Mouse (Mus musculus) myocyte (in vitro differentiated cells): ENCODE measurements around the gene Gemin6. TPM values are rescaled to one million over a fixed set of nuclear protein-coding genes. Genes with fewer than 3 reads are reported as not detected.

Experiments
- H3K27me3 ChIP-seq: one replicate; pipeline ENCODE4 v1.6.1; 2011; ENCODE audit not compliant: control insufficient read depth, insufficient read depth, insufficient read length
- H3K36me3 ChIP-seq: one replicate; pipeline ENCODE4 v1.6.1; 2011; ENCODE audit not compliant: control insufficient read depth, insufficient read depth
- H3K4me2 ChIP-seq: one replicate; pipeline ENCODE4 v1.6.1; 2011; ENCODE audit warnings: low read depth, control low read depth
- H3K4me3 ChIP-seq: one replicate; pipeline ENCODE4 v1.5.1; 2011; ENCODE audit warnings: mild to moderate bottlenecking, control low read depth, moderate library complexity
- H3K79me2 ChIP-seq: one replicate; pipeline ENCODE4 v1.6.1; 2011; ENCODE audit not compliant: control insufficient read depth, insufficient read depth
- H3ac ChIP-seq: one replicate; pipeline ENCODE4 v1.6.1; 2011; ENCODE audit not compliant: control insufficient read depth, insufficient read length
- CEBPB ChIP-seq: IDR thresholded peaks from 2 replicates; pipeline ENCODE4 v1.6.1; 2011; ENCODE audit warnings: mild to moderate bottlenecking, moderate library complexity; ENCODE audit not compliant: poor library complexity, insufficient read depth, severe bottlenecking
- E2F4 ChIP-seq: IDR thresholded peaks from one replicate; pipeline ENCODE4 v1.6.1; 2011; ENCODE audit warnings: mild to moderate bottlenecking, control low read depth, moderate library complexity; ENCODE audit not compliant: insufficient read depth
- MAX ChIP-seq: IDR thresholded peaks from one replicate; pipeline ENCODE4 v1.6.1; 2011; ENCODE audit warnings: low read depth, mild to moderate bottlenecking, control low read depth
- MYOD1 ChIP-seq, 3 experiments: IDR thresholded peaks; one replicate each; pipeline ENCODE4 v1.6.1; 2011; ENCODE audit warnings: control low read depth in 2 of 3, low read depth in 2 of 3, mild to moderate bottlenecking in 2 of 3, moderate library complexity in 1 of 3; ENCODE audit not compliant: insufficient read length in 2 of 3, control insufficient read depth in 1 of 3
- MYOG ChIP-seq, 3 experiments: IDR thresholded peaks; one replicate each; pipeline ENCODE4 v1.6.1; 2011; ENCODE audit warnings: control low read depth in 2 of 3, low read depth in 2 of 3, mild to moderate bottlenecking in 2 of 3; ENCODE audit not compliant: insufficient read length in 2 of 3, control insufficient read depth in 1 of 3, insufficient read depth in 1 of 3
- POLR2A ChIP-seq: IDR thresholded peaks from one replicate; pipeline ENCODE4 v1.6.1; 2011; ENCODE audit warnings: low read depth, mild to moderate bottlenecking, control low read depth, moderate library complexity; ENCODE audit not compliant: insufficient read length
- POLR2AphosphoS2 ChIP-seq: IDR thresholded peaks from one replicate; pipeline ENCODE4 v1.6.1; 2011; ENCODE audit warnings: low read depth, control low read depth; ENCODE audit not compliant: insufficient read length
- REST ChIP-seq: IDR thresholded peaks from one replicate; pipeline ENCODE4 v1.6.1; 2011; ENCODE audit warnings: mild to moderate bottlenecking, control low read depth, moderate library complexity; ENCODE audit not compliant: insufficient read depth, insufficient read length
- SRF ChIP-seq: IDR thresholded peaks from one replicate; pipeline ENCODE4 v1.6.1; 2011; ENCODE audit warnings: low read depth; ENCODE audit not compliant: control insufficient read depth, insufficient read length
- TCF12 ChIP-seq: IDR thresholded peaks from one replicate; pipeline ENCODE4 v1.6.1; 2011; ENCODE audit warnings: mild to moderate bottlenecking, control low read depth; ENCODE audit not compliant: poor library complexity, insufficient read depth, severe bottlenecking
- TCF3 ChIP-seq: IDR thresholded peaks from one replicate; pipeline ENCODE4 v1.6.1; 2011; ENCODE audit warnings: low read depth, control low read depth; ENCODE audit not compliant: insufficient read length
- USF1 ChIP-seq: IDR thresholded peaks from one replicate; pipeline ENCODE4 v1.6.1; 2011; ENCODE audit warnings: low read depth, mild to moderate bottlenecking, control low read depth, moderate library complexity
- polyA plus RNA-seq: library from polyadenylated mRNA; unstranded; fragments of >200 nt; fragmentation: generic; extraction: Trizol; gene quantifications from one replicate; pipeline ENCODE4 v1.2.1, GENCODE M21; 2012; ENCODE audit warnings: missing spikeins

Gemin6 gene
- polyA plus RNA-seq, 1 experiment: 6.5 TPM

- H3K79me2 ChIP-seq: no peaks in the 10 kb centered on the region
- no peak overlapping the region for H3ac ChIP-seq
- no peaks in the 10 kb centered on the region for H3K27me3 ChIP-seq
- H3K4me3 ChIP-seq: no peak overlapping the region
- TF ChIP-seq USF1: peak; percentile 44
- no peak for TF ChIP-seq TCF12
- TF ChIP-seq MYOD1 (IDR thresholded peaks at IDR 0.05; ENCODE audit: control insufficient read depth in 1 of 3, insufficient read length in 2 of 3, low read depth in 2 of 3): peak in 1 of 3 experiments; percentile 39
- TF ChIP-seq MAX: peak; percentile 62
- no peaks in the 10 kb centered on the region for H3K36me3 ChIP-seq
- H3K4me2 ChIP-seq: no peak overlapping the region
Observed at GRCm38 (mm10) chr17:80179959-80180358, 44.3 kb upstream of the Gemin6 start.

- TF ChIP-seq USF1 (no peak), SRF (no peak), MYOG (IDR thresholded peaks at IDR 0.05; ENCODE audit: control insufficient read depth in 1 of 3, insufficient read depth in 1 of 3, insufficient read length in 2 of 3, low read depth in 2 of 3) (no peak), TCF3 (no peak)
- Histone ChIP-seq H3K4me2 (no peak overlapping the region), H3ac (no peak overlapping the region)
Observed at GRCm38 (mm10) chr17:80180468-80180867, 43.8 kb upstream of the Gemin6 start.

GRCm38 (mm10) chr17:80183615-80184014, 40.6 kb upstream of the Gemin6 start:
- Histone ChIP-seq H3K36me3 (no peaks in the 10 kb centered on the region), H3K27me3 (no peaks in the 10 kb centered on the region), H3K4me3 (no peak overlapping the region), H3K79me2 (no peaks in the 10 kb centered on the region), H3K4me2 (no peak overlapping the region), H3ac (no peak overlapping the region)
- TF ChIP-seq MYOG (IDR thresholded peaks at IDR 0.05; ENCODE audit: control insufficient read depth in 1 of 3, insufficient read depth in 1 of 3, insufficient read length in 2 of 3, low read depth in 2 of 3): no peak
- no peak for TF ChIP-seq MYOD1 (IDR thresholded peaks at IDR 0.05; ENCODE audit: control insufficient read depth in 1 of 3, insufficient read length in 2 of 3, low read depth in 2 of 3)
- no peak for TF ChIP-seq TCF3
- no peak for TF ChIP-seq E2F4
- no peak for TF ChIP-seq CEBPB
- no peak for TF ChIP-seq POLR2AphosphoS2
- no peak for TF ChIP-seq TCF12
- no peak for TF ChIP-seq REST
- TF ChIP-seq MAX: no peak
- TF ChIP-seq POLR2A: no peak
- TF ChIP-seq SRF: no peak
- no peak for TF ChIP-seq USF1

More at GRCm38 (mm10) chr17:80180468-80180867, 43.8 kb upstream of the Gemin6 start:
- Histone ChIP-seq H3K79me2 (no peaks in the 10 kb centered on the region), H3K27me3 (no peaks in the 10 kb centered on the region), H3K36me3 (no peaks in the 10 kb centered on the region), H3K4me3 (no peak overlapping the region)

- no peak overlapping the region for H3K4me2 ChIP-seq
- H3ac ChIP-seq: no peak overlapping the region
- TF ChIP-seq TCF12 (no peak), POLR2AphosphoS2 (no peak), MYOG (IDR thresholded peaks at IDR 0.05; ENCODE audit: control insufficient read depth in 1 of 3, insufficient read depth in 1 of 3, insufficient read length in 2 of 3, low read depth in 2 of 3) (no peak), CEBPB (no peak), POLR2A (no peak), TCF3 (no peak), MYOD1 (IDR thresholded peaks at IDR 0.05; ENCODE audit: control insufficient read depth in 1 of 3, insufficient read length in 2 of 3, low read depth in 2 of 3) (no peak), REST (no peak)
- H3K36me3 ChIP-seq: peaks cover 20% of the 10 kb centered on the region
- H3K27me3 ChIP-seq: no peaks in the 10 kb centered on the region
- H3K4me3 ChIP-seq: no peak overlapping the region
- no peaks in the 10 kb centered on the region for H3K79me2 ChIP-seq
Observed at GRCm38 (mm10) chr17:80193075-80193474, 31.2 kb upstream of the Gemin6 start.

- no peak for TF ChIP-seq POLR2A
- no peak for TF ChIP-seq POLR2AphosphoS2
Observed at GRCm38 (mm10) chr17:80199160-80199778, 25.0 kb upstream of the Gemin6 start.

More at GRCm38 (mm10) chr17:80199160-80199778, 25.0 kb upstream of the Gemin6 start:
- Histone ChIP-seq H3K27me3 (no peaks in the 10 kb centered on the region), H3ac (no peak overlapping the region), H3K4me2 (no peak overlapping the region), H3K79me2 (peaks cover 52% of the 10 kb centered on the region), H3K36me3 (peaks cover 68% of the 10 kb centered on the region), H3K4me3 (no peak overlapping the region)
